Mouse (Mus musculus) hindbrain, embryonic 15.5 days (tissue): ENCODE results near the gene Tgfbr3. TPM values are rescaled to one million over a fixed set of nuclear protein-coding genes. Genes with fewer than 3 reads are reported as not detected.
A peak's percentile ranks its signal among the peaks of the same experiment; 100 is the strongest.

Experiments
- ATAC-seq: fragments of 200-750 bp; cut with Nextera tagmentation; 2 replicates; pipeline ENCODE4 v1.8.0; 2017; ENCODE audit warnings: low read depth, moderate number of reproducible peaks, moderate TSS enrichment; ENCODE audit not compliant: low FRiP score
- H3K27ac ChIP-seq: fragments of 300-500 bp; sonication (generic); replicated peaks from 2 replicates; pipeline ENCODE4 v1.5.1; 2015; ENCODE audit warnings: mild to moderate bottlenecking, inconsistent platforms
- H3K27me3 ChIP-seq: fragments of 300-500 bp; sonication (generic); 2 replicates; pipeline ENCODE4 v1.6.1; 2015; ENCODE audit warnings: control low read depth, inconsistent platforms
- H3K36me3 ChIP-seq: fragments of 300-500 bp; sonication (generic); 2 replicates; pipeline ENCODE4 v1.6.1; 2015; ENCODE audit warnings: control low read depth, inconsistent platforms
- H3K4me1 ChIP-seq: fragments of 300-500 bp; sonication (generic); replicated peaks from 2 replicates; pipeline ENCODE4 v1.6.1; 2015; ENCODE audit warnings: control low read depth, inconsistent platforms
- H3K4me2 ChIP-seq: fragments of 300-500 bp; sonication (generic); 2 replicates; pipeline ENCODE4 v1.6.1; 2015; ENCODE audit warnings: moderate library complexity, mild to moderate bottlenecking, inconsistent platforms
- H3K4me3 ChIP-seq: fragments of 300-500 bp; sonication (generic); 2 replicates; pipeline ENCODE4 v1.5.1; 2015; ENCODE audit warnings: mild to moderate bottlenecking, inconsistent platforms
- H3K9ac ChIP-seq: fragments of 300-500 bp; sonication (generic); 2 replicates; pipeline ENCODE4 v1.6.1; 2015; ENCODE audit warnings: inconsistent platforms
- H3K9me3 ChIP-seq: fragments of 300-500 bp; sonication (generic); 2 replicates; pipeline ENCODE4 v1.6.1; 2016; ENCODE audit warnings: control low read depth, inconsistent platforms
- WGBS: fragments of 180-500 bp; shearing (Covaris S2); methylation state at CpG from one replicate; pipeline ENCODE4 v1.1.7; 2015; 5-methylcytosine and 5-hydroxymethylcytosine counted together
- polyA plus RNA-seq: library from polyadenylated mRNA; unstranded; fragments of >200 nt; fragmentation: Nextera tagmentation; extraction: Ambion mirVana; gene quantifications from 2 replicates; pipeline ENCODE4 v1.2.1, GENCODE M21; 2015

Gene Tgfbr3
- polyA plus RNA-seq, 1 experiment from 2014 or later = 6.0 TPM

GRCm38 (mm10) chr5:107294041-107294440 is 4.6 kb upstream of the Tgfbr3 start:
- Histone ChIP-seq H3K9ac (no peak overlapping the region), H3K4me3 (no peak overlapping the region), H3K27me3 (peaks cover 7% of the 10 kb centered on the region; the same call in 1 of the 2 replicates), H3K4me1 (peaks cover 9% of the 10 kb centered on the region; the same call in 1 of the 2 replicates), H3K36me3 (no peaks in the 10 kb centered on the region), H3K27ac (no peak overlapping the region), H3K9me3 (no peaks in the 10 kb centered on the region), H3K4me2 (no peak overlapping the region)
- ATAC-seq = no peak
- WGBS = 79% methylated on average over 4 of the region's 4 CpGs

GRCm38 (mm10) chr5:107289986-107290385 is 557 bp upstream of the Tgfbr3 start:
- Histone ChIP-seq H3K27me3 (peaks cover 8% of the 10 kb centered on the region; the same call in 1 of the 2 replicates), H3K4me3 (peak overlapping the region; percentile 56), H3K4me1 (peaks cover 16% of the 10 kb centered on the region), H3K9ac (no peak overlapping the region), H3K27ac (no peak overlapping the region), H3K36me3 (no peaks in the 10 kb centered on the region), H3K4me2 (peak overlapping the region; percentile 98), H3K9me3 (no peaks in the 10 kb centered on the region)
- ATAC-seq = no peak
- 34% methylated on average over 8 of the region's 8 CpGs for WGBS

GRCm38 (mm10) chr5:107288427-107289233 is 799 bp downstream of the Tgfbr3 start:
- Histone ChIP-seq H3K36me3 (no peaks in the 10 kb centered on the region), H3K9me3 (no peaks in the 10 kb centered on the region), H3K27me3 (peaks cover 8% of the 10 kb centered on the region; the same call in 1 of the 2 replicates), H3K27ac (peak overlapping the region; percentile 75), H3K4me2 (peak overlapping the region; percentile 98), H3K4me1 (peaks cover 16% of the 10 kb centered on the region), H3K4me3 (peak overlapping the region; percentile 56), H3K9ac (peak overlapping the region; percentile 50)
- peak; percentile 60 for ATAC-seq
- under 1% methylated on average over 62 of the region's 62 CpGs for WGBS

DNA sequence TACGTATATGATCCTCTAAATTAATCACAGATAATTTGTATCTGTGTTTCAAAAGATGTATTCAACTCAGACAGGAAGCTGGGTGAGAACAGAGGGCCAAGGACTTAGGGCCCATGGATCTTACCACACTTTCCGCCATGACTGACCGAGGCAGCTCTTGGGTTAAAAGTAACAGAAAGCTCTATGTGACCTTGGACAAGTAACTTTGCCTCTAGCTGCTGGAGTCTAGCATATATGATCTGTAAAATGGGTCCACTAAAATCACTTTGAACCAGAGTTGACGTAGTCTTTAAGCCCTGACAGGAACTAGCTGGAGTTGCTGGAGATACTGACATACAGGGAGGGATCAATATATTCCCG is 1.5 kb downstream of the Tgfbr3 start:
- 52% methylated on average over 5 of the region's 5 CpGs for WGBS
- no peaks in the 10 kb centered on the region for H3K9me3 ChIP-seq
- no peak for ATAC-seq
- no peak overlapping the region for H3K27ac ChIP-seq
- H3K9ac ChIP-seq = no peak overlapping the region
- H3K4me2 ChIP-seq = peak overlapping the region; percentile 98
- peaks cover 16% of the 10 kb centered on the region for H3K4me1 ChIP-seq
- peaks cover 8% of the 10 kb centered on the region; the same call in 1 of the 2 replicates for H3K27me3 ChIP-seq
- no peaks in the 10 kb centered on the region for H3K36me3 ChIP-seq
- H3K4me3 ChIP-seq = peak overlapping the region; percentile 56

- ATAC-seq = no peak
- Histone ChIP-seq H3K27ac (no peak overlapping the region), H3K27me3 (peaks cover 8% of the 10 kb centered on the region; the same call in 1 of the 2 replicates), H3K4me2 (peak overlapping the region; percentile 98), H3K36me3 (no peaks in the 10 kb centered on the region), H3K4me3 (no peak overlapping the region; the same call in 1 of the 2 replicates), H3K4me1 (peaks cover 21% of the 10 kb centered on the region), H3K9me3 (no peaks in the 10 kb centered on the region), H3K9ac (no peak overlapping the region)
- 21% methylated on average over 6 of the region's 6 CpGs for WGBS
Observed at GRCm38 (mm10) chr5:107287254-107287907, 2.0 kb downstream of the Tgfbr3 start.

DNA sequence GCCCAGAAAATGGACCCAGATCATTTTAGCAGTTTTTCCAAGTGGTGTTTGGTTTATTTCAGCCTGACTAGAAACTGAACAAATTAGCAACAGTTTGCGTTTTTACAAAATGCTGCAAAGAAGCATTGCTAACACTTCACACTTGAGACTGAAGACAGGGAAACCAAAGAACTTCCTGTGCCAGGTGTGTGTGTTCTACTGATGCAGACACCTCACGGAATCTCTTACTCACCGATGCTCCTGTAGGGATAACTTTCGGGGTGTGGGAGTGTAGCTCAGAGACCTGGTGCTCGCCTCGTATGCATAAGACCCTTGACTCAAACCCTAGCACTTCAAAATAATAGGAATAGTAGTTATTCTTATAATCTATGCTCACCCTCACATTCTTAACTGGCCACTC is 3.9 kb downstream of the Tgfbr3 start:
- WGBS = 86% methylated on average over 6 of the region's 6 CpGs
- no peak for ATAC-seq
- no peak overlapping the region for H3K27ac ChIP-seq
- H3K4me1 ChIP-seq = peaks cover 21% of the 10 kb centered on the region
- H3K36me3 ChIP-seq = no peaks in the 10 kb centered on the region
- H3K4me2 ChIP-seq = no peak overlapping the region
- no peaks in the 10 kb centered on the region for H3K9me3 ChIP-seq
- no peak overlapping the region for H3K9ac ChIP-seq
- H3K4me3 ChIP-seq = no peak overlapping the region
- peaks cover 5% of the 10 kb centered on the region; the same call in 1 of the 2 replicates for H3K27me3 ChIP-seq

- H3K4me1 ChIP-seq = peaks cover 16% of the 10 kb centered on the region
- H3K9me3 ChIP-seq = no peaks in the 10 kb centered on the region
- no peak overlapping the region for H3K27ac ChIP-seq
- H3K36me3 ChIP-seq = no peaks in the 10 kb centered on the region
- no peak overlapping the region for H3K4me2 ChIP-seq
- peaks cover 3% of the 10 kb centered on the region; the same call in 1 of the 2 replicates for H3K27me3 ChIP-seq
- no peak overlapping the region for H3K4me3 ChIP-seq
- ATAC-seq = no peak
- H3K9ac ChIP-seq = no peak overlapping the region
- WGBS = 76% methylated on average over 10 of the region's 10 CpGs
Observed at GRCm38 (mm10) chr5:107283935-107284524, 5.4 kb downstream of the Tgfbr3 start.

GRCm38 (mm10) chr5:107282561-107283307 is 6.7 kb downstream of the Tgfbr3 start:
- ATAC-seq = no peak
- no peak overlapping the region for H3K27ac ChIP-seq

DNA sequence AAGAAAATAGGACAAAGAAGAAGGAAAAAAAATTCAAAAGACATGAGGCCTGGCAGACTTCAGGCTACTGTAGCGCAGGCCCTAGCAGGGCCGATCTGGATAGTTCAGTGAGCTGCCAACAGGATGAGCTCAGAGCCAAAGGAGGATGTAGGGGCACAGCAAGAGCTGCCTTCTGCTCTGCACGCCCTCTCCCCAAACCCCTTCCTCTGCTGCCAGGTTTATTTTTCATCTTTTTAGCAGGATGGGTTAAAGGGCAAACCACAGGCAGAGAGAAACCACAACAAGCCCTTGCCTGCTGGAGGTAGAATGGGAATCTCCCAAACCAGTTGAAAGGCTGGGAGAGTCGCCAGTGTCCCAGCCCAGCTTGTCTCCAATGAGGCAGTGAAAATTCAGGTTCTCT is 10.2 kb downstream of the Tgfbr3 start:
- Histone ChIP-seq H3K4me2 (no peak overlapping the region), H3K4me3 (no peak overlapping the region), H3K36me3 (no peaks in the 10 kb centered on the region), H3K4me1 (peaks cover 5% of the 10 kb centered on the region; the same call in 1 of the 2 replicates), H3K9ac (no peak overlapping the region), H3K27me3 (no peaks in the 10 kb centered on the region), H3K9me3 (no peaks in the 10 kb centered on the region), H3K27ac (no peak overlapping the region)
- 65% methylated on average over 4 of the region's 4 CpGs for WGBS
- ATAC-seq = no peak

More at GRCm38 (mm10) chr5:107282561-107283307, 6.7 kb downstream of the Tgfbr3 start:
- no peak overlapping the region for H3K9ac ChIP-seq
- no peak overlapping the region for H3K4me3 ChIP-seq
- peaks cover 5% of the 10 kb centered on the region; the same call in 1 of the 2 replicates for H3K4me1 ChIP-seq
- no peak overlapping the region for H3K4me2 ChIP-seq
- H3K27me3 ChIP-seq = no peaks in the 10 kb centered on the region
- 70% methylated on average over 9 of the region's 9 CpGs for WGBS
- no peaks in the 10 kb centered on the region for H3K36me3 ChIP-seq
- H3K9me3 ChIP-seq = no peaks in the 10 kb centered on the region

GRCm38 (mm10) chr5:107276186-107276585 is 13.2 kb downstream of the Tgfbr3 start:
- H3K9me3 ChIP-seq = no peaks in the 10 kb centered on the region
- no peak for ATAC-seq
- H3K27ac ChIP-seq = no peak overlapping the region
- no peaks in the 10 kb centered on the region for H3K4me1 ChIP-seq
- no peak overlapping the region for H3K4me2 ChIP-seq
- no peak overlapping the region for H3K4me3 ChIP-seq
- no peak overlapping the region for H3K9ac ChIP-seq
- H3K27me3 ChIP-seq = no peaks in the 10 kb centered on the region
- H3K36me3 ChIP-seq = no peaks in the 10 kb centered on the region
- 77% methylated on average over 3 of the region's 3 CpGs for WGBS

DNA sequence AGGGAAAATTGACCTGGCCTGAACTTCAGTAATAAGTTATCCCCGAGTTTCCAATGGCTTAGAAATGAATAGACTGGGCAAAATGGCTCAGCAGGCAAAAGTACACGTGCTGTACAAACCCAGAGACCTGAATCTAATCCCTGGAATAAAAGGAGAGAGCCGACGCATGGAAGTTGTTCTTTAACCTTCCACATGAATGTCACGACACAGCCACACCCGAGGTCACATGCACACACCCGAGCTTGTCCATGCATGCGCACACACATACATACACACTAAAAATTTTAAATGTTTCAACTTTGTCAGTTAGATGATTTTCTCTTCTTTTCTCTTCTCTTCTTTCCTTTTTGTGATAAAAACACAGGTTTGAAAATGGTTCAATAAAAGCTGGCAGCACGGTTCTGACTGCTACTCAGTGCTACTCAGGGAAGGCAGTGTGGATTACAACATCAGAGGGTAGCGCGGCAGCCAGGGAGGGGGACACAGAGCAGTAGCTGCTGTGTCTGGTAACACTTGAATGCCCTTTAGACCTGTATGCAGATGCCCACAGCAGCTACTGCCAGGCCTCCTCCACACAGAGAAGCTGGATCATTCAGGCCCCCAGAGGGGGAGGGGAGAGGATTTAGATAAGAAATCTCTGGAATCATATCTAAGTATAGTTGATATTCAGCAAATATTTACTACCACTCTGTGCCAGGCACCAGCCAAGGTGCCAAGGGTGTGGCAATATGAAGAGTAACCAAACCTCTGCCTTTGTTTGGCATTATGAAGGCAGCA is 17.0 kb downstream of the Tgfbr3 start:
- ATAC-seq = no peak
- Histone ChIP-seq H3K4me1 (peaks cover 14% of the 10 kb centered on the region), H3K27ac (no peak overlapping the region), H3K9me3 (no peaks in the 10 kb centered on the region), H3K36me3 (no peaks in the 10 kb centered on the region), H3K27me3 (no peaks in the 10 kb centered on the region), H3K9ac (no peak overlapping the region), H3K4me2 (no peak overlapping the region), H3K4me3 (no peak overlapping the region)
- 52% methylated on average over 11 of the region's 11 CpGs for WGBS
